Mouse (Mus musculus): Measurements from ENCODE around the gene Mapre1.

GRCm38 (mm10) chr2:153724871-153725270, 16.2 kb upstream of the Mapre1 start:
- TF ChIP-seq POLR2A (IDR thresholded peaks at IDR 0.05; ENCODE audit: low read depth, low read length) = no peak
- TF ChIP-seq CTCF (IDR thresholded peaks at IDR 0.05; ENCODE audit: extremely low read depth, insufficient read depth, insufficient read length, insufficient replicate concordance) = no peak

Measured in spleen, adult 2 months (tissue).